Mouse (Mus musculus): ENCODE measurements at regions not wholly inside any gene's neighbourhood (a gene's known extent, or its start where the extent isn't known, plus 50 kb on each side); places are given as distances from the start of the nearest gene placed in this dataset.

GRCm38 (mm10) chr15:7578439-7578838, 180.2 kb upstream of the Egflam start:
- Histone ChIP-seq H3K9ac (ENCODE audit: low read depth, low read length) (no peak overlapping the region), H3K79me2 (ENCODE audit: control insufficient read depth, insufficient read depth, low read length) (no peaks in the 10 kb centered on the region), H3K4me3 (ENCODE audit: insufficient read depth, low read depth, low read length) (no peak overlapping the region), H3K4me1 (ENCODE audit: control insufficient read depth, insufficient read depth, low read length) (no peaks in the 10 kb centered on the region), H3K27ac (replicated peaks; ENCODE audit: insufficient read depth, low read depth, low read length) (no peak overlapping the region), H3K36me3 (ENCODE audit: control insufficient read depth, insufficient read depth, low read length) (no peaks in the 10 kb centered on the region), H3K27me3 (ENCODE audit: control insufficient read depth, insufficient read depth, low read length) (no peaks in the 10 kb centered on the region)
- DNase-seq (ENCODE audit: extremely low read depth, low read depth, low spot score), result no peak
- 53% methylated on average over 3 of the region's 3 CpGs for WGBS
- TF ChIP-seq CTCF (IDR thresholded peaks at IDR 0.05; ENCODE audit: low read depth, low read length), result no peak
- TF ChIP-seq POLR2A (IDR thresholded peaks at IDR 0.05; ENCODE audit: extremely low read depth, insufficient read depth, low read length), result no peak

- Histone ChIP-seq H3K27me3 (ENCODE audit: control insufficient read depth, insufficient read depth, low read length) (no peaks in the 10 kb centered on the region), H3K79me2 (ENCODE audit: control insufficient read depth, insufficient read depth, low read length) (no peaks in the 10 kb centered on the region), H3K4me1 (ENCODE audit: control insufficient read depth, insufficient read depth, low read length) (no peaks in the 10 kb centered on the region), H3K36me3 (ENCODE audit: control insufficient read depth, insufficient read depth, low read length) (no peaks in the 10 kb centered on the region), H3K4me3 (ENCODE audit: insufficient read depth, low read depth, low read length) (no peak overlapping the region), H3K9ac (ENCODE audit: low read depth, low read length) (no peak overlapping the region), H3K27ac (replicated peaks; ENCODE audit: insufficient read depth, low read depth, low read length) (no peak overlapping the region)
- WGBS, result 91% methylated on average over 3 of the region's 3 CpGs
- TF ChIP-seq POLR2A (IDR thresholded peaks at IDR 0.05; ENCODE audit: extremely low read depth, insufficient read depth, low read length) (no peak), CTCF (IDR thresholded peaks at IDR 0.05; ENCODE audit: low read depth, low read length) (no peak)
- no peak for DNase-seq (ENCODE audit: extremely low read depth, low read depth, low spot score)
Measured at GRCm38 (mm10) chr15:7587210-7587609, 189.0 kb upstream of the Egflam start.

- no peaks in the 10 kb centered on the region for H3K4me1 ChIP-seq (ENCODE audit: control insufficient read depth, insufficient read depth, low read length)
- H3K36me3 ChIP-seq (ENCODE audit: control insufficient read depth, insufficient read depth, low read length), result no peaks in the 10 kb centered on the region
- H3K4me3 ChIP-seq (ENCODE audit: insufficient read depth, low read depth, low read length), result no peak overlapping the region
- H3K9ac ChIP-seq (ENCODE audit: low read depth, low read length), result no peak overlapping the region
- no peak for TF ChIP-seq POLR2A (IDR thresholded peaks at IDR 0.05; ENCODE audit: extremely low read depth, insufficient read depth, low read length)
- no peak for TF ChIP-seq CTCF (IDR thresholded peaks at IDR 0.05; ENCODE audit: low read depth, low read length)
- H3K27ac ChIP-seq (replicated peaks; ENCODE audit: insufficient read depth, low read depth, low read length), result no peak overlapping the region
- DNase-seq (ENCODE audit: extremely low read depth, low read depth, low spot score), result no peak
- no peaks in the 10 kb centered on the region for H3K79me2 ChIP-seq (ENCODE audit: control insufficient read depth, insufficient read depth, low read length)
- H3K27me3 ChIP-seq (ENCODE audit: control insufficient read depth, insufficient read depth, low read length), result no peaks in the 10 kb centered on the region
Measured at GRCm38 (mm10) chr15:7591486-7591885, 193.3 kb upstream of the Egflam start.

- Histone ChIP-seq H3K27me3 (ENCODE audit: control insufficient read depth, insufficient read depth, low read length) (no peaks in the 10 kb centered on the region), H3K4me3 (ENCODE audit: insufficient read depth, low read depth, low read length) (no peak overlapping the region), H3K36me3 (ENCODE audit: control insufficient read depth, insufficient read depth, low read length) (no peaks in the 10 kb centered on the region), H3K27ac (replicated peaks; ENCODE audit: insufficient read depth, low read depth, low read length) (no peak overlapping the region), H3K79me2 (ENCODE audit: control insufficient read depth, insufficient read depth, low read length) (no peaks in the 10 kb centered on the region), H3K4me1 (ENCODE audit: control insufficient read depth, insufficient read depth, low read length) (no peaks in the 10 kb centered on the region), H3K9ac (ENCODE audit: low read depth, low read length) (no peak overlapping the region)
- 78% methylated on average over 4 of the region's 4 CpGs for WGBS
- no peak for DNase-seq (ENCODE audit: extremely low read depth, low read depth, low spot score)
- no peak for TF ChIP-seq POLR2A (IDR thresholded peaks at IDR 0.05; ENCODE audit: extremely low read depth, insufficient read depth, low read length)
- no peak for TF ChIP-seq CTCF (IDR thresholded peaks at IDR 0.05; ENCODE audit: low read depth, low read length)
Measured at GRCm38 (mm10) chr15:7597335-7597734, 199.1 kb upstream of the Egflam start.

GRCm38 (mm10) chr15:7597805-7598204, 199.6 kb upstream of the Egflam start:
- Histone ChIP-seq H3K27ac (replicated peaks; ENCODE audit: insufficient read depth, low read depth, low read length) (no peak overlapping the region), H3K27me3 (ENCODE audit: control insufficient read depth, insufficient read depth, low read length) (no peaks in the 10 kb centered on the region), H3K9ac (ENCODE audit: low read depth, low read length) (no peak overlapping the region), H3K4me1 (ENCODE audit: control insufficient read depth, insufficient read depth, low read length) (no peaks in the 10 kb centered on the region), H3K4me3 (ENCODE audit: insufficient read depth, low read depth, low read length) (no peak overlapping the region), H3K36me3 (ENCODE audit: control insufficient read depth, insufficient read depth, low read length) (no peaks in the 10 kb centered on the region), H3K79me2 (ENCODE audit: control insufficient read depth, insufficient read depth, low read length) (no peaks in the 10 kb centered on the region)
- DNase-seq (ENCODE audit: extremely low read depth, low read depth, low spot score), result no peak
- no peak for TF ChIP-seq CTCF (IDR thresholded peaks at IDR 0.05; ENCODE audit: low read depth, low read length)
- TF ChIP-seq POLR2A (IDR thresholded peaks at IDR 0.05; ENCODE audit: extremely low read depth, insufficient read depth, low read length), result no peak

GRCm38 (mm10) chr15:7601540-7601939, 203.3 kb upstream of the Egflam start:
- Histone ChIP-seq H3K36me3 (ENCODE audit: control insufficient read depth, insufficient read depth, low read length) (no peaks in the 10 kb centered on the region), H3K79me2 (ENCODE audit: control insufficient read depth, insufficient read depth, low read length) (no peaks in the 10 kb centered on the region), H3K27ac (replicated peaks; ENCODE audit: insufficient read depth, low read depth, low read length) (no peak overlapping the region), H3K4me1 (ENCODE audit: control insufficient read depth, insufficient read depth, low read length) (no peaks in the 10 kb centered on the region), H3K9ac (ENCODE audit: low read depth, low read length) (no peak overlapping the region), H3K4me3 (ENCODE audit: insufficient read depth, low read depth, low read length) (no peak overlapping the region), H3K27me3 (ENCODE audit: control insufficient read depth, insufficient read depth, low read length) (no peaks in the 10 kb centered on the region)
- no peak for TF ChIP-seq CTCF (IDR thresholded peaks at IDR 0.05; ENCODE audit: low read depth, low read length)
- no peak for TF ChIP-seq POLR2A (IDR thresholded peaks at IDR 0.05; ENCODE audit: extremely low read depth, insufficient read depth, low read length)
- WGBS, result 91% methylated on average over 2 of the region's 2 CpGs
- no peak for DNase-seq (ENCODE audit: extremely low read depth, low read depth, low spot score)
